Mouse (Mus musculus): ENCODE data around the gene Kctd11.
"Not testable (repeated sequence)": the region's sequence is repeated elsewhere in the genome, so short reads cannot be mapped to it uniquely, and the experiment has no call there.

The Kctd11 gene

GRCm38 (mm10) chr11:69880853-69881603 is at the start of gene Kctd11:
TSS of gene Kctd11 (minus strand) at chr11:69881406.
- DNase-seq = peak; percentile 93

GRCm38 (mm10) chr11:69930176-69930575 is 49.0 kb upstream of the Kctd11 start:
- DNase-seq = not testable (repeated sequence)

- DNase-seq = no peak
Measured at GRCm38 (mm10) chr11:69929712-69930111, 48.5 kb upstream of the Kctd11 start.

GRCm38 (mm10) chr11:69927501-69927900 is 46.3 kb upstream of the Kctd11 start:
- DNase-seq = no peak

GRCm38 (mm10) chr11:69922796-69923195 is 41.6 kb upstream of the Kctd11 start:
- DNase-seq = no peak

- DNase-seq = no peak
Measured at GRCm38 (mm10) chr11:69922012-69922756, 41.0 kb upstream of the Kctd11 start.

GRCm38 (mm10) chr11:69921114-69922011 is 40.2 kb upstream of the Kctd11 start, which contains the start of gene Eif5a:
TSS of gene Eif5a (minus strand) at chr11:69921958.
- peak; percentile 100 for DNase-seq

- peak; percentile 50 for DNase-seq
Measured at GRCm38 (mm10) chr11:69920266-69921031, 39.2 kb upstream of the Kctd11 start.

GRCm38 (mm10) chr11:69919661-69920265 is 38.6 kb upstream of the Kctd11 start:
- peak; percentile 88 for DNase-seq

- DNase-seq = no peak
Measured at GRCm38 (mm10) chr11:69919053-69919452, 37.8 kb upstream of the Kctd11 start.

GRCm38 (mm10) chr11:69918118-69918517 is 36.9 kb upstream of the Kctd11 start:
- DNase-seq = no peak

GRCm38 (mm10) chr11:69917379-69917948 is 36.3 kb upstream of the Kctd11 start:
- no peak for DNase-seq

- not testable (repeated sequence) for DNase-seq
Measured at GRCm38 (mm10) chr11:69916652-69917378, 35.6 kb upstream of the Kctd11 start.

- no peak for DNase-seq
Measured at GRCm38 (mm10) chr11:69915667-69916627, 34.7 kb upstream of the Kctd11 start.

- no peak for DNase-seq
Measured at GRCm38 (mm10) chr11:69914917-69915430, 33.8 kb upstream of the Kctd11 start.

- no peak for DNase-seq
Measured at GRCm38 (mm10) chr11:69914372-69914764, 33.2 kb upstream of the Kctd11 start.

GRCm38 (mm10) chr11:69913554-69914371 is 32.6 kb upstream of the Kctd11 start, which contains the start of gene Gps2:
TSS of gene Gps2 (plus strand) at chr11:69913888.
- peak; percentile 94 for DNase-seq

Measured in kidney, adult 18-20 months (tissue).